Mouse (Mus musculus): Measurements from ENCODE around the gene Resp18. TPM values are rescaled to one million over a fixed set of nuclear protein-coding genes. Genes with fewer than 3 reads are reported as not detected.

The Resp18 gene
- total RNA-seq (2021) = not detected
- long read RNA-seq, experiment 1 = 0 reads
- long read RNA-seq, experiment 2 = 0 reads

- DNase-seq = no peak
These were observed at the start of gene Resp18 for GRCm38 (mm10) chr1:75278228-75278627. Gene Resp18, minus strand, starts transcription at chr1:75278415.

GRCm38 (mm10) chr1:75327461-75327860 lies 49.2 kb upstream of the Resp18 start:
- no peak for DNase-seq

GRCm38 (mm10) chr1:75319166-75319565 lies 41.0 kb upstream of the Resp18 start:
- DNase-seq = no peak

GRCm38 (mm10) chr1:75318736-75319135 lies 40.5 kb upstream of the Resp18 start:
- no peak for DNase-seq

- DNase-seq = no peak
These were observed 40.1 kb upstream of the Resp18 start for GRCm38 (mm10) chr1:75318301-75318700.

GRCm38 (mm10) chr1:75317241-75318201 lies 39.3 kb upstream of the Resp18 start, which contains the start of gene Dnpep:
Gene Dnpep, minus strand, starts transcription at chr1:75317990.
- DNase-seq = peak; percentile 100

DNA sequence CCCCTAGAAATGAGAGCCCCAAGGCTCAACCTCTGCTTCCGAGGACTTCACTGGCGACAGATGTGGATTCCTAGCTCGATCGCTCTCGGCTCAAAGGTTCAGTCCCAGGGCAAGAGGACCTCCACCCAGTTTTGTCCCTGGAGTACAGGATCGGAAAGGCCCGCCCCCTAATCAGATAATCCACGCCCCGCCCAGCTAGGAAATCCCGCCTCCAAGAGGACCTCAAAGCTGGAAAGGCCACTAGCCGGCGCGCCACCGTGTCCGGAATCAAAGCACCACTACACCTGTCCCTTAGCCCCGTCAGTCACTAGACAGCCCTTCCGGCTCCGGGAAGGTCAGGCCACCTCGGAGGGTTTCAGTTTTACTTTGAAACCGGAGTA lies 38.6 kb upstream of the Resp18 start:
- DNase-seq = peak; percentile 83

DNA sequence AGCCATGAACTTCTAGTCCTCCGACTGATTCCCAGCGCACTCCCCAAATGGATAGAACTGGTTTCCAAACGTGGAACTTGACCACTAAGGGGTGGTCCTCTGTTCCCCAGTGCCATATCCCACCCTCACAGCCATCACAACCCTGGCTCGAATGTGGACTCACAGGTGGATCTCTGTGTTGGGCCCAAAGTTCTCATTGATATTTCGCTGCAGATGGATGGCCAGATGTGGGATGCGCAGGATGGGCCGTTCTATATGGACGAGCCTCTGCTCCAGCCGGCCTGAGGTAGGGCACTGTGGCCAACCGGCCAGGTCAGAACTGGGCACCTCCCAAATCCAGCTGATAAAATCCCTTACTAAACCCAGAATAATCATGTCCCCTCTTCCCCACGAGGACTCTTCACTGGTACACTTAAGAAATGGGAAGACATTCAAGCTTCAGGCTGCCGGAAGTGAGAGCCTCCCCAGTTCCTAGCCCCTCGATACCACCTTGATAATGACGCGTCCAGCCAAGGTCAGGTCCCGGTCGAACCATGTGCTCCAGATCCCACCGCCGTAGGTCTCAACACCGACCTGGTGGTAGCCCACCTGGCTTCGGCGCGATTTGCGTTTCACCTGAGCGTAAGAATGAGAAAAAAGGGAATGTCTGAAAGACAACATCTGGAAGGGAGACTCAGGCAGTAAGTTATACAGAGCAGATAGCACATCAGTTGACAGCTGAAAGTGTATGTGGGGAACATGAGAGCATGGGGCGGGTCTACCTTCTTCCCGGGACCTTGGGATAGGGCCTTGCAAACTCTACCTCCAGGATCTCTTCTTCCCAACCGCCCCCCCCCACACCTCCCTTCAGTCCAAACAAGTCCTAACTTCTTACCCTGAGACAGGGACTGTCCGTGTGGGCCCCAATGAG lies 37.5 kb upstream of the Resp18 start:
- DNase-seq = no peak

DNA sequence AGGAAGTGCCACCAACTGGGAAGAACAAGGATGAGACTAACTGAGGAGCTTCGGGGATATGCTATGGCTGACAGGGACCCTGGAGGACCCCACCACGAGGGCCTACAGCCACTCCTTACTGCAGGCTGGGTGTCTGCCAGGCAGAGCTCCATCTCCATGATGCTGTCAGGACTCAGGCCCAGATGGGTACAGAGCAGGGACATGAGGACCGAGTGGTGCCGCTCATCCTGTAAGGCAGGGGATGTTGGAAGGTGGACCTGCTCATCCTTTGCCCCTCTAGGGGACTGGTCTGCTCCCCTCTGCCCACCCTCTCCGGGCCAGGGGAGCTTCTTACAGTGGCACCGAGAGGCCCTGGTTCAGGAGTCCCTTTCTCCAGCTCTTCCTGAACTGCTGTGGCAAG lies 36.8 kb upstream of the Resp18 start:
- no peak for DNase-seq

GRCm38 (mm10) chr1:75311694-75312093 lies 33.5 kb upstream of the Resp18 start:
- DNase-seq = no peak

DNA sequence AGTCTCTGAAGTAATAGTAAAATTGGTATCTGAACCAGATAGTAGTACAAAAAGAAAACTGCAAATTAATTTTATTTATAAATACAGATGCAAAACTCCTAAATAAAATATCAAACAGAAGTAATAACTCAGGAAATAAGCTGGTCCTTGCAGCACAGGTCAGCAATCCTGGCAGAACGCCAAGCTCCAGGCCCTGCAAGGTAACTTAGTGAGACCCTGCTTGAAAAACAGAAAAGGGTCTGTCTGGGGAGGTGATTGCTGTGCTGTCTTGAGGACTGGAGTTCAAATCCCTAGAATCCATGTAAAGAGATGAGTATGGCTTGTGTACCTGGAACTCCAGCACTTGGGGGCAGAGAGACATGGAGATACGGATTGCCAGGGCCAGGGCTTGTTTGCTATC lies 26.4 kb upstream of the Resp18 start:
- DNase-seq = no peak

- no peak for DNase-seq
These were observed 16.1 kb upstream of the Resp18 start for GRCm38 (mm10) chr1:75294294-75294693.

DNA sequence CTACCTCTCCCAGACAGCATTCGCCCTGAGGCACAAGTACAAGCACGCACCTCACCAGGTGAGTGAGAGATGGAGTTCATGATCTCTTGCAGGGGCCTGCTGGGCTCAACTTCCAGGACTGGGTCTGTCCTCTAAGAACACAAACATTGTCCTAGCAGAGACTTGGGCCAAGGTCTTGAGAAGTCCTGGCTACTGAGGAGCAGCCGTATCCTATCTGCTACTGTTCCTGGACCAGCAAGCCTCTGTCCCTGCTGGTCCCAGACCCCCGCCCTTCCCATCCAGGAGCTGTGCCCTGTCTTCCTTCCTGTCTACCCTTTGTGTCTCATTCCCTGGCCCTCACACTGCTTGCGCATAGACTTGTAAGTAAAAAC lies 15.1 kb upstream of the Resp18 start:
- no peak for DNase-seq

DNA sequence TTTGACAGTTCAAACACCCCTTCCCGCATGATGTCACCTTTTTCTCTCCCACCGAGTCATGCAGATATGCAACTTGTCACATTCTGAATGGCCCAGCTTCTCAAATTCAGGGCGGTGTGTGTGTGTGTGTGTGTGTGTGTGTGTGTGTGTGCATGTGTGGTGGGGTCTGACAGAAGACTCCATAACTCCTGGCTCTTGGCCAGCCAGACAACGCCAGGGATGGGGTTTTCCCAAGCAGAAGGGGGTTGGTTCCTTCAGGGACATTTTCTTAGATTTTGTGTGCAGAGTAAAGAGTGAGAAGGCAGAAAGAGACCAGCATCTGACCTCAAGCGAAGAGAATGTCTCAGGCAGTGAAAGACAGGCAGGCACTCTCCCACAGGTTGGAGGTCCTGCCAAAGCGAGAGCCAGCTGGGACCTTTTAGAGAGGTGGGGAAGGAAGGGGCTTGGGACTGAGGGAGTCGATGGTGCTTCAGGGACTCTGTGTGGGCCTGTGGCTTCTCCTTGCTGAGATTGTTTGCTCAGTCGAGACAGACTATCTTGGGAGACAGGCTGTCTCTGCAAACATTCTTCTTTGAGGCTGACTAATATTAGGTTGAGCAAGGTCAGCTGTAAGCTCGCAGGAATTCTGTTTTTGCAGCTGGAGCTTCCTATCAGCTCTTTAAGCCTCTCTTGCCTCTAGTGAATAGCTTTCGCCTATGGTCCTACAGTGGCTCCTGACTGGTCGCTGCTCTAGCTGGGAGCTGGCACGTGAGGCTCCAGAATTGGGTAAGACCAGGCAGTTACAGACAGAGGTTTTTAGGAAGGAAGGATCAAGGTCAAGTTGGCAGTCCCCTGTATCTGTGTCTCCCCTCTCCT lies 14.5 kb upstream of the Resp18 start:
- DNase-seq = no peak

GRCm38 (mm10) chr1:75291321-75291720 lies 13.1 kb upstream of the Resp18 start:
- no peak for DNase-seq

DNA sequence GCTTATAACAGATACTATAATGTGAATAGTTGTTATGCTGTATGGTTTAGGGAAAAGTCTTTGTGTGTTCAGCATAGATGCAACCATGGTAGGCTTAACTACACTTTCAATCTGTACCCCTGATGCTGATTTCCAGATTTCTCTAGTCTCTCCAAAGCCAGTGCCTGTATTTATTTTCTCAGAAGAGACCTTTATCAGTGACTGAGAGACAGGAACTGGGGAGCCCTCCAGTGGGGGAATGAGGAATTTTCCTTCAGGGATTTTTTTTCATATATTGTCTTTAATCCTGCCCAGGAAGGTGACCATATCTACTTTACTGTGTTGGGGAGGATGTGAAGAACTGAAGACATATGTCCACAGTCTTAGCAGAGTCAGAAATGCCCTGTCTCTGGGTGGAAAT lies 12.4 kb upstream of the Resp18 start:
- DNase-seq = no peak

GRCm38 (mm10) chr1:75289888-75290431 lies 11.7 kb upstream of the Resp18 start:
- DNase-seq = no peak

DNA sequence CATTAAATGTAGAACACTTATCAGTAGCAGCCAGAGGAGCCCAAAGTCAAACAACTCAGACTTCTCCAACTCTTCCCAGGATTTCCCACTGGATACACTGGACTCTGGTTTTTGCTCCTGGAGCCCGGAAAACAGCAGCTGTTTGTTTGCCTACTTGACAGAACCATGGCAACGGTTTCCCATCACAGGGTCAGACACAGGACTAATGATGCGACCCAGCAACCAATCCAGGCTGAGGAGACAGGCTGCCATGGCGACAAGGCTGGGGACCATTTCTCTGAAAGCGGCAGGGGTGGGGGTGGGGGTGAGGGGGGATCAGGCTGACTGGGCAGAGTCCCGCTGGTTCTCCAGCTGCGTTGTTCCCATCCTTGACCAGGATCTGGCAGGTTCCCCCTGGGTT lies 11.2 kb upstream of the Resp18 start:
- no peak for DNase-seq

GRCm38 (mm10) chr1:75284911-75285310 lies 6.7 kb upstream of the Resp18 start:
- no peak for DNase-seq

- DNase-seq = no peak
These were observed 4.8 kb upstream of the Resp18 start for GRCm38 (mm10) chr1:75283017-75283416.

Data from gastrocnemius, postnatal 10 days (tissue).